Mouse (Mus musculus) activated CD4-positive, CD25-positive, alpha-beta regulatory T cell, adult 9 weeks (primary cell): ENCODE data around the gene Rad51. TPM values are rescaled to one million over a fixed set of nuclear protein-coding genes. Genes with fewer than 3 reads are reported as not detected.

Experiments
- polyA plus RNA-seq: library from polyadenylated mRNA; unstranded; fragments of 100-300 nt; shearing (Covaris generic); gene quantifications from one replicate; pipeline ENCODE4 v1.2.1, GENCODE M21; 2017

Gene Rad51
- polyA plus RNA-seq: 10.9 TPM

DNA sequence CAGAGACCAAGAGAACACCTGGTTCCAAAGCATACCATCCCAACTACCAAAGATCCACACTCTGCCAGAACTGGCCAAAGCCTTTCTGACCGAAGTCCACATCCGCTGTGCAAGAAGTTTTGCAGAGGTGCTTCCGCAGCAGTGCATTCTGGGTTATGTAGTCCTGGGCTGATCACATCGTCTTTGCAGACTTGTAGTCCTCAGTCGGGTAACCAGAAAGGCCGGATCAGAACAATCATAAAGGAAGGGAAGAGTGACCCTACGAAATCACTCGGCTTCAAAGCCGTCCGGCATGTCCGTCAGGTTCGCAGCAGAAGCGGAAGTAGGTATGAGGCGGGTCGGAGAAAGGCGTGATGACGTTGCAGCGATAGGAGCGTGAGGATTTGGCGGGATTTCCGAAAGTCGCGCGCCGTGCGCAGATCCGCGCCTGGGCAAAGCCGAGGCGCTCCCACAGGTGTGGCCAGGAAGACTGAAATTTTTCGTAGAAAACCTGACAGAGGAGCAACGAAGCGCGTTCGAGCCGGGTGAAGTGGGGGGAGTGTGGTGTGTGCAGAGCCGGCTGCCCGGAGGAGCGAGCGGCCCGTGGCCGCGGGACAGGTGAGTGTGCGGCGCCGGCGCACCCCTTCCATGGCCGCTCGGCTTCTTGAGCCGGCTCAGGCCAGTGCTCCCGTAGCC, at the start of gene Rad51:
Rad51 (plus strand) TSS at position 356 of the 675 bp plus-strand sequence.

GRCm38 (mm10) chr2:119156681-119157572, 44.3 kb downstream of the Rad51 start, which contains the start of gene Rmdn3:
TSS of gene Rmdn3 (minus strand) at chr2:119157034.

DNA sequence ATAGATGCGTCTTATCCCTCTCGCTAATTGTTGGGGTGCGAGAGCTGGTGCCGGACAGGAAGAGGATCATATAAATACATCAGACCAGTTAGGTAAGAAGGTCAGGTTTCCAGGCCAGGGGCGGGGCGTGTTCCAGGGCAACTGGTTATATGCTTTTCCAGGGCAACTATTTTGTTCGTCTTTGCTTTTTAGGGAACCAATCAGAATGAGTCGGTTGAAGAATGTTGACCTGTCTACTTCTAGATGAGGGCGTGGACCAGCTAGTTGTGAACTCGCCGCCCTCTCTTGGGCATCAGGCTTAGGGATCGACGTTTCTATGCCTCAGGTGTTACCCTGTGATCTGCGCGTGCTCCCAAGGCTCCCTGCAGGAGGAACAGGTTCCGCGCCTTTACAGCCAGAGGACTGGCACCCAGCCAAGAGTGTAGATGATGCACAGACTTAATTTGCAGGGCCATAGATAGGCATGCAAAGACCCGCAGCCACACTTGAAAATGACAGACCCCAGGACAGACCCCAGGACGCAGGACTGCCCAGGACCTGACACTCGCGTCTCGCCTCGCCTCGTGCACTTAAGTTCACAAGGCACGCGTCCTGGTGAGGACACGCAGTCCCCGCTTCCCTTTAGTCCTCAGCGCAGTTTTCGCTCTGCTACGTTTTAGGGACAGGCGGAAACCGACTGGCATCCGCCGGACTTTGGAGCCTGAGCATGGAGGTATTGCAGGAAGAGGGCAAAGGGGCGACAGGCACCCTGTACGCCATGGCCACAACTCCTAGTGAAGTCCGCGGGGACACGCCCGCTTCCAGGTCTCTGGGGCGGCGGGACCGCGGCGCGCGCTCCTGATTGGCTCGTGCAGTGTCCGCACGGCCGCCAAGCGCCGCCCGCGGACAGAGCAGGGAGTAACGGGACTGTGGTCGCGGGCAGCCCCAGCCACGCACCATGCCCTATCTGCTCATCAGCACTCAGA, 54.6 kb downstream of the Rad51 start, which contains the start of gene Gchfr:
Gchfr (plus strand) TSS at position 873 of the 965 bp plus-strand sequence.

GRCm38 (mm10) chr2:119173991-119174651, 61.5 kb downstream of the Rad51 start, which contains the start of gene Gm14137:
TSS of gene Gm14137 (plus strand) at chr2:119174509.

Other genes starting within 250 kb of the Rad51 start
- 1.7 TPM for gene Bahd1, start 212.4 kb upstream of the Rad51 start, polyA plus RNA-seq
- gene Chst14, start 186.3 kb upstream of the Rad51 start, polyA plus RNA-seq: 4.4 TPM
- 27.6 TPM for gene Ccdc32, start 83.4 kb upstream of the Rad51 start, polyA plus RNA-seq
- 2.4 TPM for gene Rpusd2, start 78.0 kb upstream of the Rad51 start, polyA plus RNA-seq
- 4.8 TPM for gene Knl1, start 65.7 kb upstream of the Rad51 start, polyA plus RNA-seq
- gene Rmdn3, start 44.2 kb downstream of the Rad51 start, polyA plus RNA-seq: 26.0 TPM
- gene Gchfr, start 55.0 kb downstream of the Rad51 start, polyA plus RNA-seq: not detected
- gene Gm14137, start 61.7 kb downstream of the Rad51 start, polyA plus RNA-seq: 0.73 TPM
- gene Zfyve19, start 95.8 kb downstream of the Rad51 start, polyA plus RNA-seq: 58.9 TPM
- 14.4 TPM for gene Dnajc17, start 96.0 kb downstream of the Rad51 start, polyA plus RNA-seq
- not detected for gene Ppp1r14d, start 117.1 kb downstream of the Rad51 start, polyA plus RNA-seq
- gene Spint1, start 124.6 kb downstream of the Rad51 start, polyA plus RNA-seq: not detected
- gene Rhov, start 158.5 kb downstream of the Rad51 start, polyA plus RNA-seq: 0.27 TPM
- 17.7 TPM for gene Vps18, start 175.9 kb downstream of the Rad51 start, polyA plus RNA-seq
- gene Dll4, start 213.0 kb downstream of the Rad51 start, polyA plus RNA-seq: 0.12 TPM
- 0.17 TPM for gene Chac1, start 238.4 kb downstream of the Rad51 start, polyA plus RNA-seq